Mouse (Mus musculus) adrenal gland (tissue): ENCODE results near the gene Gm45713.
"Not testable (repeated sequence)": the region's sequence is repeated elsewhere in the genome, so short reads cannot be mapped to it uniquely, and the experiment has no call there.

Experiments used
- intact Hi-C: fragments of 180-260 bp; cut with DNase I; formaldehyde crosslinking; loops from one replicate; pipeline ENCODE4 v1.15.1; 2025

The Gm45713 gene

DNA sequence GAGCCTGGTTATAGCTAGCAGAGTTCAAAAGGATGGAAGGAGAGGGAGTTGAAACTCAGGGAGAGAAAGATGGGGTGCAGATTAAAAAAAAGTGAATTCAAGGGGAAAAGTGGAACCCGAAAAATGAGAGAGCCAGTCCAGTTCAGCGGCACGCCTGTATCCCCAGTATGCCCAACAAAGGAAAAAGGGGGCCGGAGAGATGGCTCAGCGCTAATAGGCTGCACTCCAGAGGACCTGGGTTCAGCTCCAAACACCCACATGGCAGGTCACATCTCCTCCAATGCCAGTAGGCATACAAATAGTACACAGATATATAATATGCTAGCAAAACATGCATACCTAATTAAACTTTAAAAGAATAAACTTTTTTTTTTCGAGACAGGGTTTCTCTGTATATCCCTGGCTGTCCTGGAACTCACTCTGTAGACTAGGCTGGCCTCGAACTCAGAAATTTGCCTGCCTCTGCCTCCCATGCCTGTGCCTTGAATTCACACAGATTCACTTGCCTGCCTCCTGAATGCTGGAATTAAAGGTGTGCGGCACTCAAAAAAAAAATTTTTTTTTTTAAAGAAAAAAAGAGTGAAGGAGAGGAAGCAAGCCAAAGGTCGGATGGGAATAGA is 27.1 kb upstream of the Gm45713 start:
- intact Hi-C loops, result loop anchor here (2.0 kb wide), 1 partner anchor 38 kb away; no protein-coding TSS in a partner anchor

DNA sequence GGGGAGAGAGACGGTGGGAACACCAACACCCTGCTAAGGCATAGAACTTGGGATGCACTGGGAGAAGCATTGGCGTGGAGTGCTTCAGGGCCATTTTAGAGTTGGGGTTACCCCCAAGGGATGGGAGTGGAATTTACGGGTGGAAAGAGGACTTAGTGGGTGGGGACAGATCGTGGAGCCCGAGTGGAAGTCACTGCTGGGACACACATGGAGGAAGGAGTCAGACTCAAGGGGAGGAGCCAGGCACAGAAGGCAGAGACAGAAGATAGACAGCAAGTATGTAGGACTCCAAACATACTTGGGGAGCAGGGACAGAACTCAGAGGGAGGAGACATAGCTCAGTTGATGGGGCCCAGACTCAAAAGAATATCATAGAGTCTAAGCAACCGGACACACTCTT is 26.5 kb upstream of the Gm45713 start:
- intact Hi-C loops, result loop anchor here (2.0 kb wide), 1 partner anchor 38 kb away; no protein-coding TSS in a partner anchor

DNA sequence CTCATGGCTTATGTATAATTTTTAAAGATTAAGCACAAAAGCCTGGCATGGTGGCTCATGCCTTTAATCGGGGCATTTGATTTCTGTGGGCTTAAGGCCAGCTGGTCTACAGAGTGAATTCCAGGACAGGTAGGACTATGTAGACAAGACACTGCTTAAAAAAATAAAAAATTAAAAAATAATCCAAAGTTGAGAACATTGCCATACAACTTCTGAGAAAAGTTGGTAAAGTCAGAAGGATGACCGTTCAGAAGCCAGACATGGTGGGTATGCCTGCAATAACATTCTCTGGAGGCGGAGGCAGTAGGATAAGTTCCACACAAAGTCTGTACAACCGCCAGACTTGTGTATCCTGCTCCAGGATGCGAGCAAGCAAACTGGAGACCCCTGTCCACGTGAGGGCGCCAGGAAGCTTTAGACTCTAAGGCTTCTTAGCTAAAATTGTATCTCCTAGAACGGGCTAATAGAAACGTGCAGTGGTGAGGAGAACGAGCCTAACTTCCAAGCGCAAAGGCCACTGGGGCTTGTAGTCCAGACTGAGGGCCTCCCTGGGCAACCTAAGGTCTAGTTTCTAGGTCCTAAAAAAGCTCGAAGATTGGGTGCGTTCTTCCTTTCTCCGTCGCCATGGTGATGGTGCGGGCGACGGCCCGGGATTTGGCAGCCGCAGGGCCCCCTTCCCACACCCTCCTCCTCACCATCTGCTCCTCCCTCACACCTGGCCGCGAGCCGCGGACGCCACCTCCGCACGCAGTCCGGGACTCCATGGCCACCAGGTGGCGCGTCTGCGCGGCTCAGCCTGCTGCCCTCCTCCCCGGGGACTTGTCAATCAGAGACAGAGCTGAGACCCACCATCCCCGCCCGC is 25.8 kb upstream of the Gm45713 start:
- intact Hi-C loops, result loop anchor here (2.0 kb wide), 1 partner anchor 39 kb away; no protein-coding TSS in a partner anchor

DNA sequence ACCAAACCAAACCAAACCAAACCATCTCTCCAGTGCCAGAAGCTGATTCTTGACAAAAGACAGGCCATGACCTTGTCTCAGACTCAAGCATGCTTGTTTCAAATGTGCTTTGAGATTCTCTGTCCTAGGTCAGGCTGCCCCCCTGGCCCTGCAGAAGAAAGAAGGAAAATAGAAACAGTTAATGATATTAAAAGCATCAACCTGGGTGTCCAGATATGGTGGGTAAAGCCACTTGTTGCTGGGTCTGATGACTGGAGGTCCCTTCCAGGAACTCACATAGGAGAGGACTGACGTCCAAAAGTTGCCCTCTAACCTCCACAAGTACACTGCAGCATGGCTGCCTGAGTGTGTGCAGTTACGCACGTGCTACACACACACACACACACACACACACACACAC is 24.8 kb upstream of the Gm45713 start:
- intact Hi-C loops, result no loop called here

DNA sequence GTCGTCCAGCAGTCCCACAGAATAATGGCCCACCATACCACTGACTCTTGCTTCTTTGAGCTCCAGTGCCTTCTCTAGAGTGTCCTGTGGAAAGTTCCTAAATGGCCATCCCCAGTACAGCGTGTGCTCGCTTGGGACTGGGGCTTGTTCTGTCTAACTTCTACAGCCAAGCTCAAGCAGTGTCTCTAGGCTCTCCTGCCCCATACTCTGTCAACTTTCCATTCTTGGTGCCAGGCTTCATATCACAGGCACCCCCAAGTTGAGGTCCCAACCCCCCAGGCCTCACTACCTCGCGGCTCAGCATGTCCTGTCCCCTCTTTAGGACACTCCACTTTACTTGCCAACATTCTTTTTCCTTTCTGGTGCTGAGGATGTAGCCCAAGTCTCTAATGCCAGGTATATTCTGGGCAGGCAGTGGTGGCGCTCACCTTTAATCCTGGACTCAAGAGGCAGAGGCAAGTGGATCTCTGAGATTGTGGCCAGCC is 24.3 kb upstream of the Gm45713 start:
- intact Hi-C loops, result no loop called here

DNA sequence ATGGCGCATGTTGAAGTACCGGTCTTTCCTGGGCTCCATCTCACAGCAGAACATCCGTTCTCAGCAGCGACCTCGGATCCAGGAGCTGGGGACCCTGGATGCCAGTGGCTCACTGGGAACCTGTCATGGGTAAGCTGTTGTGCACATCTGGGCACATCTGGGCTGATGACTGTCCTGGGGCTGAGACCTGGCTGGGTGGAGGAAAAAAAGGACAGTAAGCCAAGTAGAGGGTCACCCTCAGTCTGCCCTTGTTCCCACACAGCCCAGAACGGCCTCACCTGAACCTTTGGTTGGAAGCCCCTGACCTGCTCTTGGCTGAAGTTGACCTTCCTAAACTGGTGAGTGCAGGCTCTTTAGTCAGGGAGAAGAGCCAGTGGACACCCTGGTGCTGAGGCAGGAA is 23.0 kb upstream of the Gm45713 start:
- intact Hi-C loops, result no loop called here

DNA sequence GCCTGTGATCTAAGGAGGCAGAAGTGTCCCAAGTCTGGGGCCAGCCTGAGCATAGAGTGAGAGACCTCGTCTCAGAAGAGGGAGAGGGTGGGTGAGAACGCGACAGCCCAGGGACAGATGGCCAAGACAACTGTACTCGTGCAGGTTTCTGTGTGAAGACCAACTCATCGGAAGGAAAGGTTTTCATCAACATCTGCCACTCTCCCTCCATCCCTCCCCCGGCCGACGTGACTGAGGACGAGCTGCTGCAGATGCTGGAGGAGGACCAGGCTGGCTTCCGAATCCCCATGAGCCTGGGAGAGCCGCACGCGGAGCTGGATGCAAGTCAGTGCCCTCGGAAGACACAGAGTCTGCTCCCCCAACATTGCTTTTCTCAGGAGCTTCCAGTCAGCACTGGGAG is 21.4 kb upstream of the Gm45713 start:
- intact Hi-C loops, result no loop called here

DNA sequence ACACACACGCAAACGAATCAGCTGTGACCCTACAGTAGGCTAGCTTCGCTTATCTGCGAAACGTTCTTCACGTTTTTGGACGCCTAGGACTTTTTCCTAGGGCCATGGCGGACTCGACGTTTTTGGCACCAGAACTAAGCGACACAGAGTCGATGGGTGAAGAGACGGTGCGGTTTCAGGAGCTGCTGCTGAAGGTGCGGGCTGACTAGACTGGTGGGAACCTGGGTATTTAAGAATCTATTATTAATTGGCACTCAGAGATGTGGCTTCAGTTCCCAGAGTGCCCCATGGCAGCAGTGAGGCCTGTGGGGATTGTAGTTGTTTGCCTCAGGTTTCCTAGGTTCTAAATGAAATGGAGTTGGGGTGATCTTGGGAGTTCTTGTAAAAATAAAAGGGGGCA is 20.2 kb upstream of the Gm45713 start:
- intact Hi-C loops, result no loop called here

DNA sequence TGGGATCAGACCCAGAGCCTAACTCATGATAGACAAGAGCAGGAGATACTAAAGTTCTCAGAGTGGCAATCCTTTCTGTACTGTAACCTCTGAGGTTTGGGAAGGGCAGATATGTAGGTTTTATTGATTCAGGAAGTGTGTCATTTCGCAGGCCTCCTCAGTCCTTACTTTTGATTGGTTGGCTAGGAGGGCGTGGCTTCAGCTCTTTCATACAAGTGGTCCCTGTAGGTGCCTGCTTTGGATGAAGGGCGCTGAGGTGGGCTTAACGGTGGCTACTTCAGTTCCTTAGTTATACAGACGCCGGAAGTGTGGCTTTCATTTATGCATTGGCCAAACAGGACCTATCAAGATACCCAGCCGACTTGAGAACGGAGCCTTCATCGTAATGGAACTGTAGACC is 19.6 kb upstream of the Gm45713 start:
- intact Hi-C loops, result no loop called here

DNA sequence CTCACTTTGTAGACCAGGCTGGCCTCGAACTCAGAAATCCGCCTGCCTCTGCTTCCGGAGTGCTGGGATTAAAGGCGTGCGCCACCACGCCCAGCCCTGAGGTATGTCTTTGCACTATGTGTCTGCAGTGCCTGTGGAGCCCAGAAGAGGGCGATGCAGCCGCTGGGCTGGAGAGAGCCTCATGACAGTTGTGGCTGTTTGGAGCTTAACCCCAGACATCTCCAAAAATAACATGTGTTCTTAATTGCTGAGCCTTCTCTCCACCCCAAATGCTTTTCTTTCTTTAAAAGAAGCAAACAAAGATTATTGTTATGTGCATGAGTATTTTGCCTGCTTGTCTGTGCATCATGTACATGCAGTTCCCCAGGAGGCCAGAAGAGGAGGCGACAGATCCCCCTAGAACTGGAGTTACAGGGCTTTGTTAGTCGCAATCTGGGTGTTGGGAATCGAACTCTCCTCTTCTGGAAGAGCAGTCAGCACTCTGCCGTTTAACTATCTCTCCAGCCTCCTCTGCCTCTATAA is 19.0 kb upstream of the Gm45713 start:
- intact Hi-C loops, result no loop called here

DNA sequence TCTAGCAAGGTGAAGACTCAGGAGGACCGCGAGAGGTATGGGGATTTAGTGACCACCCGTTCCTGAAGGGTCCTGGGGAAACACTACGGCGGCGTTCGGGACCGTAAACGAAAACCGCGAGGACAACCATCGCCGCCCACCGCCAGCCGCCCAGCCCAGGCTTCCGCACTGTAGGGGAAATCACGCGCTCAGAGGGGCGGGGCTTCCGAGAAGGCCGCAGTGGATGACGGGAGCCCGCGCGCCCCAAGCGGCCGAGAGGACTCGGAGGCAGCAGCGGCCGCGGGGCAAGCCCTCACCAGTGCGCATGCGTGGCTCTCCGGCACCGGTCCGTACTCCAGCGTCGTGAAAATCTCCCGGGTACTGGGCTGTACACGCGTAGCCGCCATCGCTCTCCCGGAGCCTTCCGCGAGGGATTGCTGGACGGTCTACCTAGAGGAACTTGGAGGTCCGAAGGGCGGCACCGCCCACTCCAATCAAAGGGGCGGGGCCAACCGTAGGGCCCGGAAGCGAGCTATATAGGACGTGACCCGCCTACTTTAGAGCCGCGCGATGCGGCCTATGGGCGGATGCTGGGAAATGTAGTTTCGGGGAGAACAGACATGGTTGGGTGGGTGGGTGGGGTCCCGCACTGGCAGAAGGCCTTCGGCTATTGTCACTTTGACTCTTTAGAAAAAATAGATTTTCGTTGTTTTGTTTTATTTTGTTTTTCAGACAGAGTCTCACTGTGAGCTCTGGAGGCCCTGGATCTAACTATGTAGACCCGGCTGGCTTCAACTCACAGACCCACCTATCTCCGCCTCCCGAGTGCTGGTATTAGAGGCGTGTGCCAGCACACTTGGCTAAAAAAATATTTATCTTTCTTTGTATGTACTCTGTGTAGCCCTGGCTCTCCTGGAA is 18.3 kb upstream of the Gm45713 start, which contains the start of the genes Pih1d1 and Aldh16a1:
Gene Pih1d1 (plus strand): TSS at position 208 of the 897 bp plus-strand sequence.
Gene Aldh16a1 (minus strand): TSS at position 489 of the 897 bp plus-strand sequence.
- intact Hi-C loops, result no loop called here

DNA sequence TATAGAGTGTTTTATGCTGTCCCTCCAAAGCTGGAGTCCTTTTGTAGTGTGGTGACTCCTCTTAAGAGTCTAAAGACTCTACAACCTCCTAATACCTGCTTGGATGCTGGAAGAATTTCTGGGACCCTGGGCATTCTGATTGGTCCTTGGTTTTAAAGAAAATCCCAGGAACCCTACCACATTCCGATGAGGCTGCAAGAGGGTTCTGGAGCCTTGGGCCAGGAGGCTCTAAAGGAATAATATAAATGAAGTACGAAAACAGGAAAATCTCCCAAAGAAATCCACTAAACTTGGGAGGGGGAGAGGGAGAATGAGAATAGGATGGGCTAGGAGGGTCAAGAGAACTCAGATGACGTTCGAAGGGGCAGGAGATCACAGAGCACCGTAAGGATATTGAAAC is 17.6 kb upstream of the Gm45713 start:
- intact Hi-C loops, result no loop called here

DNA sequence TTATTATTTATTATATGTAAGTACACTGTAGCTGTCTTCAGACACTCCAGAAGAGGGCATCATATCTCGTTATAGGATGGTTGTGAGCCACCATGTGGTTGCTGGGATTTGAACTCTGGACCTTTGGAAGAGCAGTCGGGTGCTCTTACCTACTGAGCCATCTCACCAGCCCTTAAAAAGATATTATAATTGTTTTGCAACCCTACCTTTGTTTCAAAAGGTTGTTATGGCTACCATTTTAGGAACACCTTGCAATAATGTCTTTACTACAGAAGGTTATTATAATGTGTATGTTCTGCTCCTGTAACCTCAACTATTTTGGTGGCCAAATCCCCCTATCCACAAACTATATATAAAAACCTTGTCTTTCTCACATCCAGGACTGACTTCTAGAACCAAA is 17.0 kb upstream of the Gm45713 start:
- intact Hi-C loops, result not testable (repeated sequence)

DNA sequence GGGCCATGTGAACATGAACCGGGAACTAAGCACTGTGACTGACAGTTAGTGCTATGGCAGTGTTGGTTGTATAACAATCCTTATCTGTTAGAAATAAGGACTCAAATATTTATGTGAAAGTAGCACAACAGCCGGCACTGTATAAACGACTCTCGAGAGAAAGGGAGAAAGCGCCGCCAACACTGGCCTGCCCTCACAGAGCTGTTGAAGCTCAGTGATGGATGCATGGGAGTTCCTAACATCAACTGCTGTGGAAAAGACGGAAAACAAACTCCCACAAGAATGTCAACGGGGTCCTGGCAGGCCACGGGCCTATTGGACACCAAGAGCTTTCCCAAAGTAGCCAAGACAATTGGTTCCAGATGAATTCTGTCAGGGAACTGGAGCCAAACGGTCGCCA is 15.3 kb upstream of the Gm45713 start:
- intact Hi-C loops, result no loop called here

DNA sequence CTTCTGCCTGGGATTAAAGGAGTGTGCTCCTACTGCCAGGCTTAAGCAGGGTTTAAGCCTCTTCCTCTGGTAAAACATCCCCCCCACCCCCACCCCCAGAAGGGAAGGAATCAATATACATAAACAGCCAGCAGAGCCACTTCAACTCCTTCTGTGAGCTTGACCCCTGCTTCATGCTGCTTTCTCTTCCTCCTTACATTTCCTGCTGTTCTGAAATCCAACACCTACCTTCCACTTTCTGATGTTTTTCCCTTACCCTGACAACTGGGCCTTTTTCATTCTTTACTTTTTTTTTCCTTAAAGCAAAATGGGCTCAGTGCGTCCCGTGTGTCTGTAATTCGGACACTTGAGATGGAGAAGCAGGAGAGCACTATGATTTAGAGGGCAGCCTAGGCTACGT is 14.3 kb upstream of the Gm45713 start:
- intact Hi-C loops, result no loop called here

DNA sequence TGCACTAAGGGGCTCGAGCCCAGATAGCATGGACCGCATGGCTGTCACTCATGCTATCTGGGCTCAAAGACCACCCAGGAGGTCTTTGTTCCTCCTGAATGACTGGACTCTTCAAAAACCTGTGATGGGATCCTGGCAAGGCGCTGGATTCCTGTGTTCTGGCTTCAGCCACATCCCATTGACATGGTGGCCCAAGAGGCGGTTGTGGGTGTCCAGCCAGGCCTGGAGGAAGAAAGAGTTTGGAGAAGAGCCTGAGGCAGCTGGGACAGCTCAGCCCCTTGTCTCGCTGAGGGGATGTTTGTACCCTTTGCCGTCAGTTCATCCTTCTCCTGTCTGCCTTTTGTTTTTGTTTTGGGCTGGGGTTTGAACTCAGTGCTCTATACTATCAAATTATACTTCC is 13.5 kb upstream of the Gm45713 start:
- intact Hi-C loops, result no loop called here

DNA sequence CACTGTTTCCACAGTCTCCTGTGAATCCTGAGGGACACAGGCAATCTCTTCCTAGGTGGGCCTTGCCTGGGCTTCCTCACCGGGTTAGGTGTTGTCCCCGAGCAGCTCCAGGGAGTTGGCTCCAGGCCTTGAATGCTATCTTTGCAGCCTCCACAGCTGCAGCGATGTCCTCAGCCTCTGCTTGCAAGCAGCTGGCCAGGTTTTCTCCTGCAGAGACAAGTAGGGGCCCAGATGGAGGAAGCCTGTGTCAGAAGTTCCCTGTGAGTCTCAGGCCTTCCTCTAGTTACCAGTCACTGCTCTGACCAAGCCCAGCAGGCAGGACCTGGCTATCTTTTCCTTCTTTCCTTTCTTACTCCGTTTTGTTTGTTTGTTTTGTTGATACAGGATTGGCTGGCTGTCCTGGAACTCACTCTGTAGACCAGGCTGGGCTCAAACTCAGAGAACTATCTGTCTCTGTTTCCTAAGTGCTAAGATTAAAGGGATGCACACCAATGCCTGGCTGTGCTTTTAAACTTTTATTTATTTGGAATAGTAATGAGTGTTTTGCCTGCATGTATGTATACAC is 12.6 kb upstream of the Gm45713 start:
- intact Hi-C loops, result no loop called here

DNA sequence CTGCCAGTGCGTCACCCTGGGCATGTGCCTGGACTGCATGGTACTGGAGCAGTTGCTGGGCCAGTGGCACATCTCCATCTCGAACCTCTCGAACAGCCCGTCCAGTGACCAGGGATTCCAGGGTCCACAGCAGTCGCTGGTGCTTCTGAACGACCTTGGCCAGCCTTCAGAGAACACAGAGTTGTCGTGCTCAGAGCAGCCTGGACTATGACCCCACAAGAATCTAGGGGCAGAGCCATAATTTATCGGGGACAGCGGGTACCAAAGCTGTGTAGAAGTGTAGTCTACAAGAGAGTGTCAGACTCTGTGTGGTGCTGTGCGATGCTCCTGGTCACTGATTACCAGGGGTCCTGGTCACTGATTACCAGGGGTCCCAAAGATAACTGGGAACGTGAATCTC is 11.9 kb upstream of the Gm45713 start:
- intact Hi-C loops, result no loop called here

DNA sequence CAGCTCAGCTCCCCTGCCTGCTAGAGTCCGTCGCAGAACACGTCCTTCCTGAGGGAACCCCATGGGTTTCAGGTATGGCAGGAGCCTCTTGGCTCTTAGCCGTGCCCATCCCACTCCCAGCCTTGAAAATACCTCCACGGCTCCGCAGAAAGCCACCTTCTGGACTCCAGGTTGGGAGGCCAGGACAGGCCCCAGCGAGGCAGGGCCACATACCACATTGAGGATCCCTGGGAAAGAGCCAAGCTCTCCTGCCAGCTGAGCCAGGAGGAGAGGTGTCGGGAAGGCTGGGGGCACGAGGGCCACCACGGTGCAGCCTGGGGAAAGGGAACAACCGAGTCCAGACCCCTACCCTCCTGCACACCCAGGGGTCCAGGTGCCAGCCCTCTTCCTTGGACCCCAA is 11.2 kb upstream of the Gm45713 start:
- intact Hi-C loops, result no loop called here

DNA sequence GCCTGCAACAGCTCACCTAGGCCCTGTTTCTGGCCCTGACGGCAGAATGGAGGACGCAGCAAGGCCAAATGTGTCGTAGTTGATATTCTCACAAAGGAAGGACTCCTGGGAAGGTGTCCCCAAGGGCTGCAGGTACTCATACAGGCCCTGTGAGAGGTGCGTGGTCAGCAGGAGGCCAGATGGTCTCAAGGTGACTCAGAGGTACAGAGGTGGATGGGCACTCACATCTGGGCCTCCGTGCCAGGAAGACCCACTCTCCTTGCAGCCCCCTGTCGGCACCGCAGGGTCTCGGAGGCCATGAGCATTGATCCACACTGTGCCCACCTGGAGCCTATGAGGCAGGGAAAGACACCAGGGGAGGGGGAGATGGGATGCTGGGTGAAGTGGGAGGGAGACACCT is 9.4 kb upstream of the Gm45713 start:
- intact Hi-C loops, result no loop called here
